Mouse (Mus musculus) CH12.LX (cell line): Measurements from ENCODE around the gene Them4. TPM values are rescaled to one million over a fixed set of nuclear protein-coding genes. Genes with fewer than 3 reads are reported as not detected.

Source experiments
- DNase-seq: peaks from one replicate; pipeline ENCODE4 v3.0.0-alpha.2; 2013; ENCODE audit errors: extremely low read depth
- H3K27ac ChIP-seq: 2 replicates; pipeline ENCODE4 v1.5.1; 2012; ENCODE audit warnings: low read depth, mild to moderate bottlenecking, control low read depth, moderate library complexity; ENCODE audit not compliant: insufficient read depth
- H3K27me3 ChIP-seq: replicated peaks from 2 replicates; pipeline ENCODE3; 2012; ENCODE audit warnings: inconsistent platforms
- H3K36me3 ChIP-seq, 2 experiments: replicated peaks in 1 of 2; 2 replicates each; pipeline versions ENCODE3 to v1.6.1; 2012; ENCODE audit warnings: inconsistent platforms in 1 of 2, low read length in 1 of 2, mild to moderate bottlenecking in 1 of 2, mixed read lengths in 1 of 2, moderate library complexity in 1 of 2; ENCODE audit not compliant: control insufficient read depth in 1 of 2, insufficient read depth in 1 of 2
- H3K4me1 ChIP-seq, 2 experiments: 2 replicates each; pipeline ENCODE4 v1.6.1; 2012; ENCODE audit warnings: inconsistent platforms in 1 of 2, moderate library complexity in 1 of 2; ENCODE audit not compliant: insufficient read depth in 2 of 2, control insufficient read depth in 1 of 2
- H3K4me2 ChIP-seq: 2 replicates; pipeline ENCODE4 v1.6.1; 2012; ENCODE audit warnings: low read depth, mild to moderate bottlenecking, control low read depth; ENCODE audit not compliant: poor library complexity, insufficient read depth, severe bottlenecking
- H3K4me3 ChIP-seq, 3 experiments: fragments of 150-350 bp in 1 of 3; sonication (generic) in 1 of 3; replicated peaks in 1 of 3; 2 replicates each; pipeline versions ENCODE3 to v1.5.1; 2011 to 2012; ENCODE audit warnings: low read depth in 2 of 3, low read length in 2 of 3, mild to moderate bottlenecking in 2 of 3, moderate library complexity in 2 of 3, control low read depth in 1 of 3, improper control_type of control experiment in 1 of 3, inconsistent platforms in 1 of 3, mixed read lengths in 1 of 3; ENCODE audit not compliant: poor library complexity in 1 of 3
- H3K79me2 ChIP-seq: replicated peaks from 2 replicates; pipeline ENCODE4 v1.6.1; 2012; ENCODE audit warnings: mild to moderate bottlenecking, moderate library complexity; ENCODE audit not compliant: control insufficient read depth, poor library complexity, insufficient read depth, severe bottlenecking; ENCODE audit errors: extremely low read depth
- H3K9ac ChIP-seq: 2 replicates; pipeline ENCODE4 v1.6.1; 2012; ENCODE audit warnings: low read depth, mild to moderate bottlenecking, control low read depth, moderate library complexity; ENCODE audit not compliant: insufficient read depth
- H3K9me3 ChIP-seq: replicated peaks from 2 replicates; pipeline ENCODE3; 2012; ENCODE audit warnings: low read length, inconsistent platforms, mixed read lengths
- BHLHE40 ChIP-seq: IDR thresholded peaks from 2 replicates; pipeline ENCODE4 v1.6.1; 2011; ENCODE audit warnings: mild to moderate bottlenecking, low read depth, low read length, improper control_type of control experiment
- CHD2 ChIP-seq: IDR thresholded peaks from 2 replicates; pipeline ENCODE4 v1.6.1; 2011; ENCODE audit warnings: low read length, improper control_type of control experiment
- EP300 ChIP-seq: IDR thresholded peaks from 2 replicates; pipeline ENCODE4 v1.6.1; 2011; ENCODE audit warnings: low read length, improper control_type of control experiment
- ETS1 ChIP-seq: conservative IDR thresholded peaks from 2 replicates; pipeline ENCODE4 v1.6.1; 2012; ENCODE audit warnings: low read depth, mild to moderate bottlenecking, inconsistent platforms, low read length, improper control_type of control experiment, moderate library complexity
- IRF4 ChIP-seq: IDR thresholded peaks from 2 replicates; pipeline ENCODE4 v1.6.1; 2014; ENCODE audit warnings: low read depth, mild to moderate bottlenecking, inconsistent platforms, low read length, improper control_type of control experiment
- JUN ChIP-seq: IDR thresholded peaks from 2 replicates; pipeline ENCODE4 v1.6.1; 2011; ENCODE audit warnings: low read depth, mild to moderate bottlenecking, low read length, improper control_type of control experiment, moderate library complexity; ENCODE audit not compliant: insufficient read depth
- KAT2A ChIP-seq: IDR thresholded peaks from 2 replicates; pipeline ENCODE4 v1.6.1; 2012; ENCODE audit warnings: low read length, improper control_type of control experiment, inconsistent platforms; ENCODE audit not compliant: insufficient replicate concordance
- MAFK ChIP-seq: IDR thresholded peaks from 2 replicates; pipeline ENCODE4 v1.6.1; 2011; ENCODE audit warnings: low read length, improper control_type of control experiment; ENCODE audit not compliant: insufficient replicate concordance
- MAZ ChIP-seq: IDR thresholded peaks from 2 replicates; pipeline ENCODE4 v1.6.1; 2012; ENCODE audit warnings: low read depth, mild to moderate bottlenecking, inconsistent platforms, low read length, improper control_type of control experiment, moderate library complexity
- NELFE ChIP-seq: IDR thresholded peaks from 2 replicates; pipeline ENCODE4 v1.6.1; 2011; ENCODE audit warnings: low read depth, low read length, improper control_type of control experiment
- PAX5 ChIP-seq: IDR thresholded peaks from 2 replicates; pipeline ENCODE4 v1.6.1; 2012; ENCODE audit warnings: low read length, inconsistent platforms, mixed read lengths
- RAD21 ChIP-seq: IDR thresholded peaks from 2 replicates; pipeline ENCODE4 v1.6.1; 2011; ENCODE audit warnings: low read depth, mild to moderate bottlenecking, low read length, improper control_type of control experiment, moderate library complexity
- RCOR1 ChIP-seq: conservative IDR thresholded peaks from 2 replicates; pipeline ENCODE4 v1.6.1; 2012; ENCODE audit warnings: low read depth, mild to moderate bottlenecking, inconsistent platforms, low read length, improper control_type of control experiment
- SIN3A ChIP-seq: IDR thresholded peaks from 2 replicates; pipeline ENCODE4 v1.6.1; 2012; ENCODE audit warnings: low read length, improper control_type of control experiment, inconsistent platforms
- USF1 ChIP-seq: IDR thresholded peaks from 2 replicates; pipeline ENCODE4 v1.6.1; 2014; ENCODE audit warnings: low read depth, mild to moderate bottlenecking, inconsistent platforms, low read length, improper control_type of control experiment
- ZKSCAN1 ChIP-seq: IDR thresholded peaks from 2 replicates; pipeline ENCODE4 v1.6.1; 2012; ENCODE audit warnings: low read depth, inconsistent platforms, low read length, improper control_type of control experiment, borderline replicate concordance
- ZMIZ1 ChIP-seq: IDR thresholded peaks from 2 replicates; pipeline ENCODE4 v1.6.1; 2012; ENCODE audit warnings: low read depth, mild to moderate bottlenecking, inconsistent platforms, low read length, improper control_type of control experiment
- ZNF384 ChIP-seq: IDR thresholded peaks from 2 replicates; pipeline ENCODE4 v1.6.1; 2012; ENCODE audit warnings: low read depth, low read length, improper control_type of control experiment, inconsistent platforms
- dilution Hi-C: fragments of 300-500 bp; cut with MboI; formaldehyde crosslinking; loops from 2 replicates; pipeline ENCODE4 v1.14.3; 2020; ENCODE audit warnings: low sequenced_read_pairs; ENCODE audit not compliant: extremely low pct_unique_long_range_greater_than_20kb, extremely low pct_ligation_motif_present
- in situ Hi-C: fragments of 300-500 bp; cut with MboI; formaldehyde crosslinking; loops from 3 replicates; pipeline ENCODE4 v1.14.3; 2019; ENCODE audit warnings: low sequenced_read_pairs, low pct_ligation_motif_present, low pct_unique_long_range_greater_than_20kb, mixed read lengths
- polyA plus RNA-seq: library from polyadenylated mRNA; unstranded; fragments of >175 nt; gene quantifications from 2 replicates; pipeline ENCODE4 v1.2.1, GENCODE M21; 2012; ENCODE audit warnings: low read depth; ENCODE audit not compliant: insufficient read length
- total RNA-seq, 2 experiments: library from RNA; depleted of rRNA; stranded (reverse); fragments of 300-350 nt in 1 of 2; fragments of >200 nt in 1 of 2; gene quantifications; 2 replicates each; pipeline ENCODE4 v1.2.3; 2012 to 2014

Them4 gene
- total and polyA plus RNA-seq, 3 experiments: 2.4 to 7.2 (median 3.6) TPM

- DNase-seq: no peak
- no peaks in the 10 kb centered on the region for H3K27me3 ChIP-seq
- H3K4me3 ChIP-seq: no peak overlapping the region
- TF ChIP-seq JUN: no peak
- no peak for TF ChIP-seq ZMIZ1
- TF ChIP-seq NELFE: no peak
- no peak for TF ChIP-seq ZNF384
- no peak for TF ChIP-seq KAT2A
- no peak for TF ChIP-seq ETS1
- no peak for TF ChIP-seq BHLHE40
- no peak for TF ChIP-seq PAX5
- no peak for TF ChIP-seq RAD21
- TF ChIP-seq IRF4: no peak
- TF ChIP-seq USF1: no peak
- no peak for TF ChIP-seq SIN3A
- H3K4me1 ChIP-seq: peaks cover 25 to 79% of the 10 kb centered on the region in 2 experiments
- H3K4me2 ChIP-seq: no peak overlapping the region
- no peaks in the 10 kb centered on the region for H3K79me2 ChIP-seq
- dilution Hi-C loops: no loop called here
- in situ Hi-C loops: loop anchor here (5.0 kb wide), 1 partner anchor 51 kb away; no protein-coding TSS in a partner anchor
- H3K9ac ChIP-seq: no peak overlapping the region
- no peaks in the 10 kb centered on the region for H3K36me3 ChIP-seq
- no peak overlapping the region for H3K27ac ChIP-seq
- H3K9me3 ChIP-seq: no peaks in the 10 kb centered on the region
These were observed 66.0 kb downstream of the Them4 start for GRCm38 (mm10) chr3:94375861-94376260.

GRCm38 (mm10) chr3:94377028-94377923 lies 67.4 kb downstream of the Them4 start:
- peaks cover 25 to 87% of the 10 kb centered on the region in 2 experiments for H3K4me1 ChIP-seq
- dilution Hi-C loops: no loop called here
- no peak overlapping the region for H3K9ac ChIP-seq
- H3K27me3 ChIP-seq: no peaks in the 10 kb centered on the region
- TF ChIP-seq MAFK: no peak
- TF ChIP-seq ZKSCAN1: no peak
- TF ChIP-seq RCOR1: no peak
- no peak for TF ChIP-seq USF1
- no peak for TF ChIP-seq MAZ
- no peak for TF ChIP-seq PAX5
- 0 out of 2 replicates have a peak, but pooled peaks have one; percentile 32 for TF ChIP-seq CHD2
- peak; percentile 39 for TF ChIP-seq EP300
- TF ChIP-seq, all 38 proteins: peak for 2
- no peak for DNase-seq
- Histone ChIP-seq H3K36me3 (no peaks in the 10 kb centered on the region), H3K79me2 (no peaks in the 10 kb centered on the region), H3K4me3 (no peak overlapping the region), H3K9me3 (no peaks in the 10 kb centered on the region), H3K27ac (no peak overlapping the region), H3K4me2 (no peak overlapping the region)
- in situ Hi-C loops: loop anchor here (5.0 kb wide), 1 partner anchor 50 kb away; no protein-coding TSS in a partner anchor
